Mouse (Mus musculus): ENCODE results near the gene Nop16. TPM values are rescaled to one million over a fixed set of nuclear protein-coding genes. Genes with fewer than 3 reads are reported as not detected.
A peak's percentile ranks its signal among the peaks of the same experiment; 100 is the strongest.
"Not testable (repeated sequence)": the region's sequence is repeated elsewhere in the genome, so short reads cannot be mapped to it uniquely, and the experiment has no call there.

Gene Nop16
- polyA plus RNA-seq, 1 experiment from 2014 or later, result 71.2 TPM

DNA sequence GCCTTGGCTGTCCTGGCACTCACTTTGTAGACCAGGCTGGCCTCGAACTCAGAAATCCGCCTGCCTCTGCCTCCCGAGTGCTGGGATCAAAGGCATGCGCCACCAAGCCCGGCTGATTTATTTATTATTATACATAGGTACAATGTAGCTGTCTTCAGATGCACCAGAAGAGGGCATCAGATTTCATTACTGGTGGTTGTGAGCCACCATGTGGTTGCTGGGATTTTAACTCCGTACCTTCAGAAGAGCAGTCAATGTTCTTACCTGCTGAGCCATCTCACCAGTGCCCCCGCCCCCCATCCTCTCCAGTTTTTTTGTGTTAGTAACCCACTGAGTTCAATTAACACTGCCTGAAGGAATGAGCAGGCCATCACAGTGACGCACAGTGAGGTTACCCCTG is 23.3 kb upstream of the Nop16 start:
- not testable (repeated sequence) for H3K4me2 ChIP-seq (ENCODE audit: low read depth, low read length); H3K4me3 ChIP-seq (ENCODE audit: low read length); H3K4me1 ChIP-seq (replicated peaks; ENCODE audit: control insufficient read depth, insufficient read depth, low read length); H3K9me3 ChIP-seq (ENCODE audit: control insufficient read depth, low read length); ATAC-seq (ENCODE audit: low read depth); H3K27ac ChIP-seq (ENCODE audit: low read length); H3K27me3 ChIP-seq (ENCODE audit: control insufficient read depth, insufficient read depth, low read depth, low read length); H3K9ac ChIP-seq (ENCODE audit: low read length); H3K36me3 ChIP-seq (ENCODE audit: control insufficient read depth, insufficient read depth, low read length)
- 89% methylated on average over 8 of the region's 8 CpGs for WGBS

DNA sequence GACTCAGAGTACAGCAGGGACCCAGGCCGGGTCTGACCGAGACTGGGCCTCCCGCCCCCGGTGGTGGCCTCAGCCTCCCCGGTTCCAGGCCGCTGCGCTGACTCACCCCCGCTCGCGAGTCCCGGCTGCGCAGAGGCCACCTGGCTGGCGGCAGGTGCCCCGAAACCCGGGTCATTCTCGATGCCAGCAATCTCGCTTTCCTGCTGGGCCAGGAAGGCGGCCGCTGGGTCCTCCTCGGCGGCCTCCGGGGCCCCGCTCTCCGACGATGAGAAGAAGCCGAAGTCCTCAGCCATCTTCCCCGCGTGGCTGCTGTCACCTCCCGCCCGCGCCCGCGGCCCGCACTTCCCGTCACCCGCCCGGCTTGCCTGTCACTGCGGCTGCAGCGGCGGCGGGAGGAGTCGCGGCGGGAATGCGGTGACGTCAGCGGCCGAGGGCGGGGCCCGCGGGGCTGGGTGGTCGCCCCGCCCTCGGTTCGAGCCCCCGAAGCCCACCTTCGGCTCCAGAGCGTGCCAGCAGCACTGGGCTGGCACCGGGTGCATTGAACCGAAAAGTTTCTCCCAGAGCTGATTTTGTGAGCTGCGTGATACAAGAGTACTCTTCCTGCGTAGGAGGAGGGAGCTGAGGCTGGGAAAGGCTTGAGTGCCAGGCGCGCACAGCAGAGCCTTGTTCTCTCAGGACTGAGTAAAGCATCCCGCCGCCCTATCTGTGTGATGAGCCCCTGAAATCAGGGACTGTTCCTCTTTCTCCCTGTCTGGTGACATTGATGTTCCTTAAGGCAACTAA is 21.3 kb upstream of the Nop16 start, which contains the start of gene Cltb:
Gene Cltb, minus strand, starts transcription at position 373 of the 783 bp plus-strand sequence.
- peaks cover 10% of the 10 kb centered on the region; the same call in 1 of the 2 replicates for H3K4me1 ChIP-seq (replicated peaks; ENCODE audit: control insufficient read depth, insufficient read depth, low read length)
- H3K27ac ChIP-seq (ENCODE audit: low read length), result peak within 1 kb of the TSS; percentile 45
- H3K4me3 ChIP-seq (ENCODE audit: low read length), result peak within 1 kb of the TSS; percentile 74
- no peaks in the 10 kb centered on the region for H3K27me3 ChIP-seq (ENCODE audit: control insufficient read depth, insufficient read depth, low read depth, low read length)
- under 1% methylated on average over 66 of the region's 66 CpGs for WGBS
- H3K4me2 ChIP-seq (ENCODE audit: low read depth, low read length), result peak within 1 kb of the TSS; percentile 83
- H3K9ac ChIP-seq (ENCODE audit: low read length), result peak within 1 kb of the TSS; percentile 85
- peak; percentile 86 for ATAC-seq (ENCODE audit: low read depth)
- no peaks in the 10 kb centered on the region for H3K36me3 ChIP-seq (ENCODE audit: control insufficient read depth, insufficient read depth, low read length)
- H3K9me3 ChIP-seq (ENCODE audit: control insufficient read depth, low read length), result no peaks in the 10 kb centered on the region

DNA sequence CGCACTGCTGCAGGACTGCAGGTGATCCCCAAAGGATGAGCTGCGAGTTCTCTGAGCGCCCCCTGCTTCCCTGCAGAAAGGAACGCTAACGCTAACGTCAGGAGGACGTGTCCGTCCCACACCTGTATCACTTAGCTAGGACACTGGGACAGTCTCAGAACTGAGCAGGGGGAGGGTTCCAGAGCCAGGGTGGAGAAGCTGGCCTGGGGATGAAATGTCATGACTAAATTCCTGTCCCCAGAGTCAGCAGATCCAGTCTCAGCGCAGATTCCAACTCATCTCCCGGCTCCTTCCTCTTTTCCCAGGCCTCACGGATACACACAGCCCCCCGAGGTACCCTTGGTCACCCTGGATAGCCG is 20.7 kb upstream of the Nop16 start:
- peak overlapping the region; percentile 83 for H3K4me2 ChIP-seq (ENCODE audit: low read depth, low read length)
- peak overlapping the region; percentile 85 for H3K9ac ChIP-seq (ENCODE audit: low read length)
- H3K27ac ChIP-seq (ENCODE audit: low read length), result peak overlapping the region; percentile 45
- peaks cover 10% of the 10 kb centered on the region; the same call in 1 of the 2 replicates for H3K4me1 ChIP-seq (replicated peaks; ENCODE audit: control insufficient read depth, insufficient read depth, low read length)
- peak; percentile 32 for ATAC-seq (ENCODE audit: low read depth)
- peak overlapping the region; percentile 74 for H3K4me3 ChIP-seq (ENCODE audit: low read length)
- no peaks in the 10 kb centered on the region for H3K36me3 ChIP-seq (ENCODE audit: control insufficient read depth, insufficient read depth, low read length)
- H3K27me3 ChIP-seq (ENCODE audit: control insufficient read depth, insufficient read depth, low read depth, low read length), result no peaks in the 10 kb centered on the region
- no peaks in the 10 kb centered on the region for H3K9me3 ChIP-seq (ENCODE audit: control insufficient read depth, low read length)
- 12% methylated on average over 13 of the region's 13 CpGs for WGBS

DNA sequence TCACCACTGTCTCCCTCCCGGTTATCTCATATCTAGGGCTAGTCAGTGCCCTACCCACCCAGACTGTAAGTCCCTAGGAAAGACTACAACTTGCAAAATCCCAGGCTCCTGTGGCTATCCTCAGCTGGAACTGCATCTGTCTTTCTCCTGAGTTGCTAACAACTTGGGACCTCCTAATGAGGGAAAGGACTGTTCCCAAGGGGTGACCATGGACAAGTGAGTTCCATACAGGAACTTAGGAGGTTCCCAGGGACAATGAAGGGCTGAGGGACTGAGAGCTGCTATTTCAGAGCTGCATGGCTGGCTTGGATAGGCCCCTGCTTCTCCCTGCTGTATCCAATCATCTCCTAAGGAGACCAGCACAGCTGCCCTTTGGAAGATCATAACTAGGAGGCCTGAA is 19.4 kb upstream of the Nop16 start:
- no peaks in the 10 kb centered on the region for H3K9me3 ChIP-seq (ENCODE audit: control insufficient read depth, low read length)
- no peak for ATAC-seq (ENCODE audit: low read depth)
- no peak overlapping the region for H3K4me2 ChIP-seq (ENCODE audit: low read depth, low read length)
- H3K36me3 ChIP-seq (ENCODE audit: control insufficient read depth, insufficient read depth, low read length), result no peaks in the 10 kb centered on the region
- WGBS, result 36% methylated on average over 1 of the region's 1 CpGs
- H3K9ac ChIP-seq (ENCODE audit: low read length), result no peak overlapping the region
- H3K27ac ChIP-seq (ENCODE audit: low read length), result no peak overlapping the region
- no peak overlapping the region for H3K4me3 ChIP-seq (ENCODE audit: low read length)
- peaks cover 10% of the 10 kb centered on the region; the same call in 1 of the 2 replicates for H3K4me1 ChIP-seq (replicated peaks; ENCODE audit: control insufficient read depth, insufficient read depth, low read length)
- H3K27me3 ChIP-seq (ENCODE audit: control insufficient read depth, insufficient read depth, low read depth, low read length), result no peaks in the 10 kb centered on the region

DNA sequence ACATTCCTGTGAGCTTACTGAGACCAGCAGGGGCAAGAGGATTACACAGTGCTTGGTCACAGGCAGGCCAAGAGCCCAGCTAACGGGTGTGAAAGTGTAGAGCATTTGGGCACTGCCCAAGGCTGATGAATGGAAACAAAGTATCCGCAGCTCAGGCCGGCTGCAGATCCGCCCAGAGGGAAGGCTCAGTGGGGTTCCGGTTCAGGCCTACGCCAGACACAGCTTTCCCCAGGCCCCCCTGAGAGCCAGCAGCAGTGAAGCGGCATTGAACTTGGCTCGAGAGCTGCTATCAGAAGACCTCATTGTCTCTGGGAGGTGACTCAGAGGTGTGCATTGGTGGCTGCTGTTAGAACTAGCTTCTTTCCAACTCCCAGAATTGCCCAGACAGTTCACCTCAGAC is 18.8 kb upstream of the Nop16 start:
- Histone ChIP-seq H3K9me3 (ENCODE audit: control insufficient read depth, low read length) (no peaks in the 10 kb centered on the region), H3K4me2 (ENCODE audit: low read depth, low read length) (no peak overlapping the region), H3K9ac (ENCODE audit: low read length) (no peak overlapping the region), H3K36me3 (ENCODE audit: control insufficient read depth, insufficient read depth, low read length) (no peaks in the 10 kb centered on the region), H3K4me1 (replicated peaks; ENCODE audit: control insufficient read depth, insufficient read depth, low read length) (peaks cover 10% of the 10 kb centered on the region; the same call in 1 of the 2 replicates), H3K27ac (ENCODE audit: low read length) (no peak overlapping the region), H3K27me3 (ENCODE audit: control insufficient read depth, insufficient read depth, low read depth, low read length) (no peaks in the 10 kb centered on the region), H3K4me3 (ENCODE audit: low read length) (no peak overlapping the region)
- ATAC-seq (ENCODE audit: low read depth), result no peak
- 40% methylated on average over 8 of the region's 8 CpGs for WGBS

DNA sequence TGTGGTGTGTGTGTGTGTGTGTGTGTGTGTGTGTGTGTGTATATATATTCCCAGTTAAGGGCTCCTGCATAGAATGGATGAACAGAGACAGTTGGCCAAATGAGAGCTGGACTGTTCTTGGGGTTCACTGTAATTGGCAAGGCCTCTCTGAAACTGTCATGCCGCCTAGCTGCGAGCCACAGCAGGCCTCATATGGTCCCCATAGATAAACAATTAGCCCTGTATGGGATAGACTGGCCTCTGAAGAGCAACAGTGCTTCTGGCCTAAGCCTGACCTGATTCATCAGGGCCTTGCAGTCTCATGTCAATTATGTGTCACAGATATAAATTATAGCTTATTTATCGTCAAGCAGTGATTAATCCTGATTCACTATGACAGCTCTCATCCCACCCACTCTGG is 18.1 kb upstream of the Nop16 start:
- no peak overlapping the region for H3K27ac ChIP-seq (ENCODE audit: low read length)
- H3K9me3 ChIP-seq (ENCODE audit: control insufficient read depth, low read length), result no peaks in the 10 kb centered on the region
- H3K27me3 ChIP-seq (ENCODE audit: control insufficient read depth, insufficient read depth, low read depth, low read length), result no peaks in the 10 kb centered on the region
- no peaks in the 10 kb centered on the region for H3K36me3 ChIP-seq (ENCODE audit: control insufficient read depth, insufficient read depth, low read length)
- ATAC-seq (ENCODE audit: low read depth), result no peak
- no peak overlapping the region for H3K9ac ChIP-seq (ENCODE audit: low read length)
- H3K4me3 ChIP-seq (ENCODE audit: low read length), result no peak overlapping the region
- peaks cover 10% of the 10 kb centered on the region; the same call in 1 of the 2 replicates for H3K4me1 ChIP-seq (replicated peaks; ENCODE audit: control insufficient read depth, insufficient read depth, low read length)
- WGBS, result 74% methylated on average over 3 of the region's 3 CpGs
- H3K4me2 ChIP-seq (ENCODE audit: low read depth, low read length), result no peak overlapping the region

DNA sequence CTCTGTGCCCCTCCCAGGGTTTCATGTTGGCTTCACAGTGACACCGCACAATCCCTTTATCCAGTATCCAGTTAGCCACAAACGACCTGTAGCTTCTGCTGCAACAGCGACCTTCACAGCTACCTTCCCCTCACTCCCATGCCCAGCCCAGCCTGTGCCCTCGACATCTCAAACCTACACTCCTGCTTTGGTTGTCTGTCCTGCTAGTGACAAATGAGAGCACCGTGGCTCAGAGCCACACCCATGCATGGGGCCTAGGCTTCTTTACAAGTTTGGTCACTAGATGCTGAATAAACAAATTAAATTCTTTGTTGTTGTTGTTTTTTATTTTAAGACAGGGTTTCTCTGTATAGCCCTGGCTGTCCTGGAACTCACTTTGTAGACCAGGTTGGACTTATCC is 17.3 kb upstream of the Nop16 start:
- Histone ChIP-seq H3K27ac (ENCODE audit: low read length) (no peak overlapping the region), H3K4me1 (replicated peaks; ENCODE audit: control insufficient read depth, insufficient read depth, low read length) (peaks cover 10% of the 10 kb centered on the region; the same call in 1 of the 2 replicates), H3K9ac (ENCODE audit: low read length) (no peak overlapping the region), H3K4me2 (ENCODE audit: low read depth, low read length) (no peak overlapping the region), H3K27me3 (ENCODE audit: control insufficient read depth, insufficient read depth, low read depth, low read length) (no peaks in the 10 kb centered on the region), H3K36me3 (ENCODE audit: control insufficient read depth, insufficient read depth, low read length) (no peaks in the 10 kb centered on the region), H3K9me3 (ENCODE audit: control insufficient read depth, low read length) (no peaks in the 10 kb centered on the region), H3K4me3 (ENCODE audit: low read length) (no peak overlapping the region)
- no peak for ATAC-seq (ENCODE audit: low read depth)
- 60% methylated on average over 5 of the region's 5 CpGs for WGBS

DNA sequence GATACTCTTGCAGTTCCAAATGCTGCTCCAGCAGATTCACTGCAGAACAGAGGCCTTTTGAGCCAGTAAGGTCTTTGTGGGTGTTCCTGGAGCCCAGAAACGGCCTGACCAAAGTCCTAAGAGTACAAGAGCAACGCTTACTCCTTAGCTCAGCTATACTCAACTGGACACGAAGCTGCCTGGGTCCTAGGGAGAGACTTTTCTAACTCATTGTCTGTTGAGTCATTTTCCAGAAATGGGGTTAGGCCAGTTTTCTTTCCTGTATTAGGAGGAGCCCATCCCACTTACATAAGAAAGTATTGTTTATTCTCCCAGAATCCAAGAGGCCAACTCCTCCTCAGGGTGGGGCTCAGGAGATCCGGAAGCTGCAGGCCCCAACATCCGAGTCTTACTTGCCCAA is 15.5 kb upstream of the Nop16 start:
- Histone ChIP-seq H3K36me3 (ENCODE audit: control insufficient read depth, insufficient read depth, low read length) (no peaks in the 10 kb centered on the region), H3K9ac (ENCODE audit: low read length) (no peak overlapping the region), H3K4me1 (replicated peaks; ENCODE audit: control insufficient read depth, insufficient read depth, low read length) (peaks cover 6% of the 10 kb centered on the region; the same call in 1 of the 2 replicates), H3K27me3 (ENCODE audit: control insufficient read depth, insufficient read depth, low read depth, low read length) (no peaks in the 10 kb centered on the region), H3K27ac (ENCODE audit: low read length) (no peak overlapping the region), H3K9me3 (ENCODE audit: control insufficient read depth, low read length) (no peaks in the 10 kb centered on the region), H3K4me2 (ENCODE audit: low read depth, low read length) (no peak overlapping the region), H3K4me3 (ENCODE audit: low read length) (no peak overlapping the region)
- WGBS, result 54% methylated on average over 5 of the region's 5 CpGs
- ATAC-seq (ENCODE audit: low read depth), result no peak

DNA sequence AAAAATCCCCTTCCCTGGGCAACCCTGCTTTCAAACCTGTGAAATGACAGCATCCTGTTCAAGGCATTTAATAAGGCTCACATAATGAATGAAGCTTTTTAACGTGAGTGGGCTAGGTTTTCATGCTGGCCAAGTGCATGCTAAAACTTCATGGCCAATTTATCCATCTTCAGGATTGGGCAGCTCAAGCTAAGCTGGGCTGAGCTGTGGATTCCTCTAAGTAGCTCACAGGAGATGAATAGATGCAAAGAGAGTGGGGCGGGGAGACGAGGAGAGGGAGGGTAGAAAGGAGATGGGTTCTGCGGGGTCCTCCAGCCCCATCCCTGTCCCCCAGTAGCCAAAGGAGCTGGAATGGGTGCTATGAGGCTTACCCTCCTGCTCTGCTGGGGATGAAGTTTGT is 14.3 kb upstream of the Nop16 start:
- no peaks in the 10 kb centered on the region for H3K27me3 ChIP-seq (ENCODE audit: control insufficient read depth, insufficient read depth, low read depth, low read length)
- 65% methylated on average over 4 of the region's 4 CpGs for WGBS
- ATAC-seq (ENCODE audit: low read depth), result no peak
- H3K9me3 ChIP-seq (ENCODE audit: control insufficient read depth, low read length), result no peaks in the 10 kb centered on the region
- H3K36me3 ChIP-seq (ENCODE audit: control insufficient read depth, insufficient read depth, low read length), result no peaks in the 10 kb centered on the region
- H3K4me1 ChIP-seq (replicated peaks; ENCODE audit: control insufficient read depth, insufficient read depth, low read length), result 0 out of 2 replicates have a peak, but pooled peaks cover 3% of the 10 kb centered on the region
- no peak overlapping the region for H3K4me3 ChIP-seq (ENCODE audit: low read length)
- no peak overlapping the region for H3K9ac ChIP-seq (ENCODE audit: low read length)
- H3K27ac ChIP-seq (ENCODE audit: low read length), result no peak overlapping the region
- no peak overlapping the region for H3K4me2 ChIP-seq (ENCODE audit: low read depth, low read length)
